Mouse (Mus musculus) adrenal gland, postnatal 25 days (tissue): Measurements from ENCODE around the gene Sycn. TPM values are rescaled to one million over a fixed set of nuclear protein-coding genes. Genes with fewer than 3 reads are reported as not detected.
"Not testable (repeated sequence)": the region's sequence is repeated elsewhere in the genome, so short reads cannot be mapped to it uniquely, and the experiment has no call there.

Experiments
- DNase-seq: peaks from one replicate; pipeline ENCODE4 v3.0.0; 2021; ENCODE audit warnings: mixed read lengths
- long read RNA-seq: library from polyadenylated mRNA; stranded (forward); transcript quantifications from one replicate; pipeline ENCODE4 v2.0.0, GENCODE M21; 2021
- total RNA-seq: library from RNA; stranded (reverse); gene quantifications from 2 replicates; pipeline ENCODE4 v1.2.3, GENCODE M21; 2021

Sycn gene
- total RNA-seq: not detected in 2 replicates
- long read RNA-seq: 0 reads

DNA sequence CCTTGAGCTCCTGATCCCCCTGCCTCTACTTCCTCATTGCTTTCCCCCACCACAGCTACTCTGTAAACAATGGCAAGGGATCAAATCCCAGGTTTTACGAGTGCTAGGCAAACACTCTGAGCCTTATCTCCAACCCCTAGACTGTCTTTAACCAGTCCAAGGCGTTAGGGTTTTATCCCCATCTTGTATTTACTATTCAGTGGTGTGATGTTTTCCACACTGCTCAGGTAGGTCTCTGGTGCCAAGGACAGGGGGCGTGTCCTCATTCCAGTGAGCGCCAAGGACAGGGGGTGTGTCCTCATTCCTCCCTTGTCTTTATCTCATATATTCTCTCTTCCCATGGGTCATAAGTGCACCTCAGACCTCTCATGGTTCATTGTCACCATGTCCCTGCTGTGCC is at the start of gene Sycn:
Gene Sycn (plus strand): TSS at position 360 of the 400 bp plus-strand sequence.
- DNase-seq: no peak

DNA sequence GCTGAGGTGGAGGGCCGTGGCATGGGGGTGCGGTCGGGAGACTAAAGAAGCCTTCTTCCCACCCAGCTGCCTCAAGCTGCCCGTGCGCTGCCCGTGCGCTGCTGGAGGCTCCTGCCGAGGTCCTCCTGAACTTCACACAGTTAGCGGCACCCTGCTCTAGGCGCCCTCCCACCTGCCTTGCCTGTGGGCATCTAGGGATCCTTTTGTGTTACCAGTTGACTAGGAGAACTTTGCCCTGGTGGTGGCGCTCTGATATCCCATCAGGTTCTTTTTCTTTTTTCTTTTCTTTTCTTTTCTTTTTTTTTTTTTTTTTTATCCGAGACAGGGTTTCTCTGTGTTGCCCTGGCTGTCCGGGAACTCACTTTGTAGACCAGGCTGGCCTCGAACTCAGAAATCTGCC is 49.8 kb upstream of the Sycn start:
- no peak for DNase-seq

DNA sequence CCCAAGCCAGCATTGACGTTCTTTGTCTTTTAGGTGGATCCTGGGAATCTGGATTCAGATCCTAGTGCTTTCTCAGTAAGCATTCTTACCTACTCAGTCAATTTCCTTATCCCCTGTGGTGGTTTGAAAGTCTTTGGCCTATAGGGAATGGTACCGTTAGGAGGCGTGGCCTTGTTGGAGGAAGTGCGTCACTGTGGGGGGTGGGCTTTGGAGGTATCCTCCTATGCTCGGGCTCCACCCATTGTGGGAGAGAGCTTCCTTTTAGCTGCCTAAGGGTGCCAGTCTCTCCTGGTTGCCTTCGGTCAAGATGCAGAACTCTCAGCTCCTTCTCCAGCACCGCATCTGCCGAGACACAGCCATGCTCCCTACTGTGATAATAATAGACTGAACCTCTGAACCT is 48.4 kb upstream of the Sycn start:
- DNase-seq: no peak

DNA sequence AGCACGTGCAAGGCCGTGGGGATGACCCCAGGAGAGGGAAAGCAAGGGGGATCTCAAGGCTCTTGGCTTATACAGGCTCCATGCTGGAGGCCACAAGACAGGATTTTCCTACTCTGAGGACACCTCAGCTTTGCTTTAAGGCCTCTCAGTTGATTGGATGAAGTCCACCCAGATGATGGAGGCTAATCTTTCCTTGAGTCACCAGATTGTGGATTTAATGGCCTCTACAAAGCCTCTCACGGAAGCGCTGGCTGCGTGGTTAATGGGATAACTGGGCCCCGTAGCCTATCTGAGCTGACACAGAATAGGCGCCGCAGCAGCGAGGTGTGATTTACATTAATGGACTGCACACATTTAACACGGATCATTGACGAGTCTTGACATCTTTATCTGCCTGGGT is 45.3 kb upstream of the Sycn start:
- DNase-seq: no peak

DNA sequence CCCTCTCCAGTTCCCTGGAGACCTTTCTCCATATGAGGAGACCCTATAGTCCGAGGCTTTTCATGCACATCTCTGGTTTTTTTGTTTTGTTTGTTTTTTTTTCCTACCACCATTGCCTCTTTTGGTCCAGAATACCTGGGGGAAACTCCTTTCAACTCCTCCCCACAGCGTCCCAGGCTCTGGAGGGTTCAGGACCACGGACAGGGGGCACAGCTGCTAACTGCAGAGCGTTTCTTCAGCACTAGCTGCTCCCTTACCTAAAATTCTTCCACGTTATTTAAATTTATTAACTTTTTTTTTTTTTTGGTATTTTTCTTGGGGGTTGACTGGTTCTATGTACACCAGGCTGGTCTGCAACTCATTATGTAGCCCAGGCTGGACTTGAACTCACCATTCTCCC is 35.1 kb upstream of the Sycn start:
- peak; percentile 50 for DNase-seq

DNA sequence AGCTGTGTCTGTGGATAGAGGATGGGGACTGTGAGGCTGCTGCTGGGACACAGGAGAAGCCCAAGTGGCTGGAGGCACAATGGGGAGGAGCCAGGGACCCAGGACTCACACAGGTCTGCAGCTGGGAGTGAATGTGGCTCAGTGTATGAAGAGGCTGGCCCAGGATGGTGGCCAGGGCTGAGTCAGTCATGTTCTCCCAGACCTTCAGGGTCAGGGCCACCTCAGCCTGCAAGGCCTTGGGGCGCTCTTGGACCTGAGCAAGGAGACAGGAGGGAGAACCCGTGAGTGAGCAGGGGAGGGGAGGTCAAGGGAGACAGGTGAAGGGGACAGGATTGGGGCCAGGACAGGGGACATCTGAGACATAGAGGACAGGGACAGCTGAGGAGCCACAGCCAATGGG is 31.6 kb upstream of the Sycn start:
- DNase-seq: not testable (repeated sequence)

DNA sequence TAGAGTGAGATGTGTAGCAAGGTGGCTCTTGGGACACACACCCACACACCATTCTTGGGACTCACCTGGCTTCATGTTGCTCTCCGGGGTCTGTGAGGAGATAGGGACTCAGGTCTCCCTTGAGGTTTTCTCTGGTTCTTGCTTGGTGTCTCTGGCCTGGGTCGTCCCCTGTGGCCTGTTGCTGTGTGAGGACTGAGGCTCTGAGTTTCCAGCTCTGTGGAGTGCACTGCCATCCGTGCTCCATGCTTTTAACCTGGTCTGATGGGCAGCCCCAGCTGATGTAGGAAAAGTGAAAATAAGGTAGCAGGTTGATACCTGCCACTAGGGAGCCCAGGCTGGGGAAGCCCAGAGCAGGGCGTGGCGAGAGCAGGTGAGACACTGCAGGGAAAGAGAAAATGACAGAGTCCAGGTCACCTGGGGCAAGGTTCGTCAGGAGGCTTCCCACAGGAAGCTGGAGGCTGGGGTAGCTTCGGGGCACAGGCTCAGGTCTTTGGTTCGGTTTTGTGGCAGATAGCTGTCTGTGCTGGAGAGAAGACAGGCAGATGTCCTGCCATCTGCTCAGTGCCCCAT is 30.2 kb upstream of the Sycn start, which contains the start of gene Ifnl2:
Gene Ifnl2 (minus strand): TSS at position 51 of the 570 bp plus-strand sequence.
- not testable (repeated sequence) for DNase-seq

DNA sequence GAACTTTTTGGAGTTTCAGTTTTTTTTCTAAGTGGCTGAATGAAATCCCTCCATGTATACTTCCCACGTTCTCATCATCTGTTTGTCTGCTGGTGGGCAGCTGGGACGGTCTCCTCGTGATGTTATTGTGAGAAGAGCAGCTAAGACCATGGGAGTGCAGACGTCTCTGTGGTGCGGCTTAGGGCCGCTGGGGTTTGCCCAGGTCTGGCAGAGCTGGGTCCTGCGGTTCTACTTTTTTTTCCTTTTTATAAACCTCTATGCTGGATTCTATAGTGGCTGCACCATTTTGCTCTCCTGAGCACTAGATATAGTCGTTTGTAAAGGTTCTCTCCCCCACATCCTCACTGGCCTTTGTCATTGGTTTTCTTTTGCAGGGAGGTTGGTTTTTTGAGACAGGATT is 29.2 kb upstream of the Sycn start:
- no peak for DNase-seq

DNA sequence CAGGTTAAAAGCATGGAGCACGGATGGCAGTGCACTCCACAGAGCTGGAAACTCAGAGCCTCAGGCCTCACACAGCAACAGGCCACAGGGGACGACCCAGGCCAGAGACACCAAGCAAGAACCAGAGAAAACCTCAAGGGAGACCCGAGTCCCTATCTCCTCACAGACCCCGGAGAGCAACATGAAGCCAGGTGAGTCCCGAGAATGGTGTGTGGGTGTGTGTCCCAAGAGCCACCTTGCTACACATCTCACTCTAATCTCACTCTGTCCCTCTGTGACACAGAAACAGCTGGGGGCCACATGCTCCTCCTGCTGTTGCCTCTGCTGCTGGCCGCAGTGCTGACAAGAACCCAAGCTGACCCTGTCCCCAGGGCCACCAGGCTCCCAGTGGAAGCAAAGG is 18.1 kb upstream of the Sycn start, which contains the start of gene Ifnl3:
Gene Ifnl3 (plus strand): TSS at position 301 of the 400 bp plus-strand sequence.
- DNase-seq: not testable (repeated sequence)

DNA sequence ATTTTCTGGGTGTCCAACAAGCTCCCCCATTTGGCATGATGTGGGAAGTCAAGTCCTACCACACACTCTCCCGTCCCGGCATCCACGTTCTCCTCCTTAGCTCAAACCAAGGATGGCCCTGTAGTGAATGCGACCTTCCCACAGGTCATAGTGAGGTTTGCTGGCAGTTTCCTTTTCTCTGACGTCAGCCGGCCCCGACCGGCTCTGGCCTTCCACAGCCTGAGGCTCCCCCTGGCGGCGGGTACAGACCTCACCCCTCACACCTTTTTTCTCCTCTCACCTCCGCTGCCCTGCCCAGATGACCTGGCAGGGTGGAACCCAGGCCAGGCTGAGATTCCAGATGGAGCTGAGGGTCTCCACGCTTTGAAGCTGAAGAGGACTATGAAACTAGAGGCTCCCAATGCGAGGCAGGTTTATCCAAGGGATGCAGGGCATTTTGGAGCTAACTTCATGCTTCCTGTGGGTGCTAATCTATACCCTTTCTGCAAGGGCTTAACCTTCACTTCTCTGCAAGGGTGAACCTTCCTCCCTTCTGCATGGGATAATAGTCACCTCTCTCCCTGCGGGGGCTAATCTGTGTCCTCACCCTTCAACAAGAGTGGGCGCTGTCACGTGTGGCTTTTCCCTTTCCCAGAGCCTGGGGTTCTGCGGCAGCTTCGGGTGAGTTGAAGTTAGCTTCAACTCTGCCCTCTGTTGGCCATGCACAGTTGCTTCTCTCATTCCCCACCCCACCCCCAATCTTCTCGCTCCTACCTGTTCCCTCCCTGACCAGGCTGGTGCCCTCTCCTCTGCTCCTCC is 12.6 kb upstream of the Sycn start:
- peak; percentile 89 for DNase-seq

DNA sequence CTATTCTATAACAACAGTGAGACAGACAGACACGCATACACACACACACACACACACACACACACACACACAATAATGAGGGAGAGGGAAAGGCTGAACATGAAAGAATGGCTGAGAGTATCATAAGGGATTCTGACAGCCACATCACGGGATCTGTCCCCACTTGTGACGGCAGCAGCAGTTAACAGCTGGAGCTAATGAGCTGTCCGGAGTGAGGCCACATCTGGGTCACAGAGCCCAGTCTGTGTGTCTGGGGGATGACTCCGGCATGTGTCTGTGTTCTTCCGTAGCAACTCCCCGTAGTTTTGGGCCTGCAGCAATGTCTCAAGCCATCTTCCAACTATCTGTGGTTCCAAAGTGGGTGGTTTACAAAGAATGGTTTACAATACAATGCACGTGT is 8.7 kb upstream of the Sycn start:
- no peak for DNase-seq

DNA sequence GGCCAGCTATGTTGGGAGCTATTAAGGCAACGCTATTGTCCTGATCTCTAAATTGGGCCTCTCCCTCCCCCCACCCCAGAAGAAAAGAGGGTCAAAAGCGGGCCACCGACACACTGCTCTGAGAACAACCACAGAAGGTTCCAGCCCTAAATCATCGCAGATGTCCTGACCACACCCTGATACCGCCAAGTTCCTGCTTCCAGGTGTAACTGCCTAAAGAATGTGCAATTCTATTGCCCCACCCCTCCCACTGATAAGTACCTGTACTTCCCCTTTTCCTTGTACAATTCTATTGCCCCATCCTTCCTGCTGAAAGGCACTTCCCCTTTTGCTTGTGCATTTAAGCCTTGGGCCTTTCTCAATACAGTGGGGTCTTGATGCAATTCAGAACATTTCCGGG is 1.8 kb upstream of the Sycn start:
- not testable (repeated sequence) for DNase-seq

DNA sequence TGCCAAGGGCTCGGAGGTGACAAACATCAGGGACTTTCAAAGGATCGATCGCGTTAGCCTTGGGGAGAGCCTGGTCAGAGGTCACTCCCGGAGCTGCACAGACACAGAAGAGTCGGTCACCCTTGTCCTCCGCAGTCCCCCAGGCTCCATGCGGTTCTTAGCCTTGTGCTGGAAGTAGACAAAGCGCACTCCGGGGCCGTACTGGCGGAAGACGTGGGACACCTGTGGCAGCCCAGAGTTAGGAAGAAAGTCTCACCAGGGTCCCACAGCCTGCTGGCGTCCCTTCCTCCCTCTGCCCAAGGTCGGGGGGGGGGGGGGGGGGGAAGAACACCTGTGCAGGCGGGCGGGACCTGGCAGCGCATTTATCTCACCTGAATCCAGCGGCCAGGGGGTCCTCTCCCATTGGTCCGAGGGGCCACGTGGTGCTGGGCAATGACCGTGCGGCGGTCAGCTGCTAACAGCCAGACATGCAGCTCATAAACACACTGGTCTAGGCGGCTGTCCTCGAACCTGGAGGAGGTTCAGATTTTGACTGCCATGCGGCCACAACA is 3.4 kb downstream of the Sycn start:
- DNase-seq: no peak

DNA sequence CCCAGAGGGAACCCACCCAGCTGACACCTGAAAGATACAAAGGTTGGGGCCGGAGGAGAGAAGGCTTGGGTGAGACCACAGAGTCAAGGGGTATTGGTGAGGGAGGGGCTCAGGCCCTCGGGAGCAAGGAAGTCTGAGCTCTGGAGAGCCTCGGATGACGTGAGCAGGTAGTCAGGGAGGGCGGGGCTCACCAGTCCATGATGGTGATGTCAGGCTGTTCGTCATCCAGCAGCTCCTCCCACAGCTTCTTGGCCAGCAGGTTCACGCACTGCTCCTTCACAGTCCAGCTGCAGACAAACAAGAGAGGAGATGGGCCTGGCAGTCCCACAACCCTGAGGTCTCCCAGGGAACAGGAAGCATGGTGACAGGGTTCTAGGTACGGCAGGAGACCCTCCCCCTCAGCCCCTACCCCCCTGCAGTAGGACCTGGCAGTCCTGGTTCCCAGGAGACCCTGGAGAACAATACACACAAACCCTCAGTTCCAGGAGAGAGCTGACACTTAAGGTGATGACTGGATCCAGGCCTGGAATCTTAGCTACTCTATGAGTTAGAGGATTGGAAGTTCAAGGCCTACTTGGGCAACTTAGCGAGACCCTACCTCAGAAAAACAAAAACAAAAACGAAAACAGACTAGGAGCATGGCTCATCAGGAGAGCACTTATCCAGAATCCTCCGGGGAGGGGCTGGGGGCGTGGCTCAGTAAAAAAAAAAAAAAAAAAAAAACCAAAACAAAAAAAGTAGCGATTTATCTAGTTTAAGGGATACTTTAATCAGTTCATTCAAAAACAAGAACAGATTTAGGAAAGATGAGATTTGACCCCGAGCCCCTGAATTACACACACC is 4.6 kb downstream of the Sycn start:
- no peak for DNase-seq

DNA sequence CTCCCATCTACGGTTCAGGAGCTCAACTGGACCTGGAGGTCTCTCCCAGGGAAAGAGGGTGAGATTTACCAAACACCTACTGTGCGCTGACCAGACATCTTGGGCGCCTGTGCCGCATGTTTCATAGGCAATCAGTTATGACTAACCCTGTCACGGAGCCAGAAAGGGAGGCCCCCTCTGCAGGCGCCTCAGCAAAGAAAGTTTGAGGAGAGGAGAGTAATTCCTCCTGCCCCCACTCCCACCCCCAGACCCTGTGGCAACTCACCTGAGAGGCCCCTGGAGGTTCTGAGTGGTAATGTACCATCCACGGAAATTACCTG is 5.2 kb downstream of the Sycn start:
- no peak for DNase-seq

DNA sequence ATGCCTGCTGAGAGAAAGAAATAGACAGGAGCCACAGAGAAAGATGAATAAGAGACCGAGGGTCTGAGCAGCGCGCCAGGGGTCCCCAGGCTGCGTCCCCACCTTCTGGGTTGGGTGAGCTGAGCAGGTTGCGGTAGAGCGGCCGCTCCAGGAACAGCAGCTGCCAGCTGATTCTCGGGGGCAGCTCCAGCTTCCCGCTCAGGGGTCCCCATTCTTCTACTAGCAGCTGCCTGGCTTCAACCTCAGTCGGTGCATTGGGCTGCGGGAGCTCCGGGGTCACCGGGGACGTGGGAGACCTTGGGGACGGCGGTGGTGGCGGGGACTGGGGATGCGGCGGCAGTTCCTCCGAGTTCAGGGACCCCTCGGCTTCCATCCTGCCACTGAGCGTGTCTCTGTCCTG is 6.0 kb downstream of the Sycn start:
- DNase-seq: no peak

DNA sequence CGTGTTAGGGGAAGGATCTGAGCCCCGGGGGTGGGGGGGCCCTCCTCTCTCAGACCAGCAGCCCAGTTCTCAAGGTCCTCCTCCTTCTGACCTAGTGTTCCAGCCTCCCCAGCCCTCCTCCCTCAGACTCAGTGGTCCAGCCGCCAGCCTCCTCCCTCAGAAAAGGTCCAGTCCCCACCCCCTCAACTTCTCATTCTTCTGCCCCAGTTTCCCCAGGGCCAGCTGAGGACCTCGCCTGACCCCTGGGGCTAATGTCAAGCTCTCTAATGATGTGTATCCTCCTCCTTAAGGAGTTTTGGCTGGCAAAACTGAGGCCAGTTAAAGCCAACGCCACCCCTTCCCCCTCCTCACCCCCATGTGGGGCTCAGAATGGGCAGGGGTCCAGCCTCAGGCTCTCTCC is 6.5 kb downstream of the Sycn start, which contains the start of gene Nccrp1:
Gene Nccrp1 (minus strand): TSS at position 101 of the 400 bp plus-strand sequence.
- no peak for DNase-seq

DNA sequence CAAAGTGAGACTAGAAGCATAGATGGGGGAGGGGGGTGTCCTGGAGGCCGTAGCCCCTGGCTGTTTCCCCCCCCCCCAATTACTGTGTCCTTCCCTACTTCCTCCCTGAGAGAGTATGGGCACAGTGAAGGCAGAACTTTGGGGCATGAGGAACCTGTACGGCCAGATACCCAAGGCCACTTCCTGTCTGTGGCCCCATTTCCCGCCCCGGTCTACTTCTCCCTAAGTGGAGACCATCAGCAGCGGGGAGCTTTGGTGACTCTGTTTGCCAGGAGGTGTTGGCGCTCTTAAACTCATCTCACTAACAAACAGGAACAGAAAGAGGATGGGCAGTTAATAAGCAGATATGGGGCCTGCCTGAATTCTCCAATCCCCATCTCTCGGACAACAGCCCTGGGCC is 6.9 kb downstream of the Sycn start:
- DNase-seq: no peak

DNA sequence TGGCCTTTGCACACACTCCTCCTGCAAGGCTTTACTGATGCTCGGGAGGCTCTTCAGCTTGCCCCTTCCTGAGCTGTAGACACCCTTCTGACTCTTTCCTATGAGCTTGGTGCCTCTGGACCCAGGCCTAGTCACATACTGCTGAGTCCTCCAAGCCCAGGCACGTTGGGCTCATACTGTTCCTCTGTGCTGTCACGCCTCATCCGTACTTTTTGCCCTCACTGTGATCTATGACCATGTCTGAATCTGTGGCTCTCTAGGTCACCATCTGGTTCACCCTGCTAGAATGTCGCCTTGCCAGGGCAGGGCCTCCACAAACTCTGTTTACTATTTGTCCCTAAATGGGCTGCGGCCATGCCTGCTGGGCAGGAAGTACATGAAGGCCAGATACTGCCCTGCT is 12.4 kb downstream of the Sycn start:
- DNase-seq: no peak

DNA sequence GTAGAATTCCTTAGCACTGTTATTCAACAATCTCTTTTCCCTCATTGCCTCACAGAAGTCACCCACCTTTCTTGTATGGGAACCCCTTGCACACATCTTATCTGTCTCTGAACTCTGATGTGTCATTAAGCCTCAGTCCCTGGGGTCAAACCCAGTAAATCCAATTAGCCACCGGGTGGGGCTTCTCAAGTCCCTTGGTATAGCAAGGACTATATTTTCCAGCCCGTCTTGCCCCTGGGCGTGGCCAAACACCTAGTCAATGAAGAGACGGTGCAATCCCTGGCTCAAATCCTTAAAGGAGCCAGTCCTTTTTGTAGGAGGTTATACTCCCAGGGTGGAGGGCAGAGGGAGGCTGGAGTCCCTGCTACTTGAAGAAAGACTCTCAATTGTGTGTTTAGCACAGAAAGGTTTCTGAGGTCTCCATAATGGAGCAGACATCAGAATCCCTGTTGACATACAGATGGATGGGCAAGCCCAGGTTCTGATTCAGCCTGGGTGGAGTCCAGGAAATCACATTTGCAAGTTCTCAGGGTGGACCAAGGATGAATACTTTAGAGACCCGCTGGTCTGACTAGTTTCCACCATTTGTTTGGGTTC is 15.4 kb downstream of the Sycn start:
- DNase-seq: no peak

DNA sequence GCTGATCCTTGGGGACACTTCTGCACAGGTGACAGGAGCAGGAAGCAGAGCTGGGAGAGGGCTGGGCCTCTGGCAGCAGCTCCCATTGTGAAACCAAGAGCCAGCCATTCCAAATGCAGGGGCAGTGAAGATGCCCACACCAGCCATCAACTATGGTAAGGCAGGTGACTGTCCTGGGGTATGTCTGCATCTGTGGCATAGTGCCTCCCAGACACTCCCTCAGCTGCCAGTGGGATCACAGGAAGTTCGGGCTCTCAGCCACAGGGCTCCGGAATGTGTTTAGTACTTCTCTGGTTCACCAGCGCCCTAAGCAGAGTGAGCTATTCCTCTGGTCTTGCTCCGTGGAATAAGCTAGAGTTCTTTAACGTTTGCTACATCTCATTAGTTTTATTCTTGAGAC is 16.4 kb downstream of the Sycn start:
- no peak for DNase-seq

DNA sequence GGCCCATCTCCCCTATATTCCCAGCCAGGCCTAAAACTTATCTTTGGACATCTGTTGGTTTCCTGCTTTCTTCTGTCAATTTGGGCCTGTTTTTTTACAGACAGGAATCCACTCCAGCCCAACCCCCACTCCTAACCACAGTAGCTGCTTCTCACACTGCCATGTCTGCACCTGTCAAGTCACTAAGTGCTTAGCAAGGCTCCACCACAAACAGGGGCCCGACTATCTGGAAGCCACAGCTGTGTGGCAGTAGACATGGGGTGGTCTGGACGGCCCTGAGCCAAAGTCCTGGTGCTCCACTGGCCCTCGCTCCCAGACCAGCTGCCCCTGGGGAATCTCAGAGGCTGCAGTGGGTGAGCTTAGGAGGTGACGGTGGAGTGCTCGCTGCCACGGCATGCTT is 17.0 kb downstream of the Sycn start:
- DNase-seq: no peak
